Mouse (Mus musculus): ENCODE measurements at regions not wholly inside any gene's neighbourhood (a gene's known extent, or its start where the extent isn't known, plus 50 kb on each side); places are given as distances from the start of the nearest gene placed in this dataset.
"Not testable (repeated sequence)": the region's sequence is repeated elsewhere in the genome, so short reads cannot be mapped to it uniquely, and the experiment has no call there.

DNA sequence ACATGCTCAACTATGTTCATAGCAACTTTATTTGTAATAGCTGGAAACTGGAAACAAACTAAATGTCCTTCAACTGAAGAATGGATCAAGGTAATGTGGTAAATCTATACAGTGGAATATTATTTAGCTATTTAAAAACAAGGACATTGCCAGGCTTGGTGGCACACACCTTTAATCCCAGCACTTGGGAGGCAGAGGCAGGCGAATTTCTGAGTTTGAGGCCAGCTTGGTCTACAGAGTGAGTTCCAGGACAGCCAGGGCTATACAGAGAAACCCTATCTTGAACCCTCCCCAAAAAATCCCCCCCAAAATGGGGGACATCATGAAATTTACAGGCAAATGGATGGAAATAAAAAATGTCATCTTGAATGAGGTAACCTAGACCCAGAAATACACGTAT lies 213.6 kb downstream of the Gm31371 start:
- not testable (repeated sequence) for H3K36me3 ChIP-seq (ENCODE audit: insufficient read depth, low read length); H3K9ac ChIP-seq (replicated peaks; ENCODE audit: low read length); H3K4me2 ChIP-seq (ENCODE audit: low read depth, low read length); H3K4me1 ChIP-seq (ENCODE audit: insufficient read depth, low read length); H3K27ac ChIP-seq; H3K9me3 ChIP-seq (ENCODE audit: low read length); DNase-seq (ENCODE audit: low spot score); H3K4me3 ChIP-seq (ENCODE audit: low read length); H3K27me3 ChIP-seq (ENCODE audit: insufficient read depth, low read length); ATAC-seq
- 79% methylated on average over 2 of the region's 2 CpGs for WGBS

DNA sequence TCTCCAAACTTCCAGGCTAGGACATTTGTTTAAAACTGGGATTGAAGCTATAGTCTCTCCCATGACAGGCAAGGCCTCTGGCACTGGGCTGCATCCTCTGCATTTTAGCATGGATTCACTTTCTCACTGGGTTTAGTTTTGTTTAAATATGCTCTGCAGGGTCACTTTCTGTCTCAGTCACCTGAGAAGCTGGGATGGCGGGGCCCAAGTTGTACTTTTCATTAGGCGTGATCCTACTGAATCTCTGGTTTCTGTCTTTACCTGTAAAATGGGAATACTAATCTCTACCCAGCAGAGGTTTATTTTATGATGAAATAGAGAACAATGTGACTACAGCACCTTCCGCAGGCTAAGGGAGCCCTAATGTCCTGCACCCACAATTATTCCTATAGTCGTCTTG lies 216.4 kb downstream of the Gm31371 start:
- not testable (repeated sequence) for H3K4me1 ChIP-seq (ENCODE audit: insufficient read depth, low read length); H3K36me3 ChIP-seq (ENCODE audit: insufficient read depth, low read length); DNase-seq (ENCODE audit: low spot score); H3K4me3 ChIP-seq (ENCODE audit: low read length); H3K9ac ChIP-seq (replicated peaks; ENCODE audit: low read length); H3K27ac ChIP-seq; H3K9me3 ChIP-seq (ENCODE audit: low read length); H3K27me3 ChIP-seq (ENCODE audit: insufficient read depth, low read length); H3K4me2 ChIP-seq (ENCODE audit: low read depth, low read length); ATAC-seq
- WGBS: 78% methylated on average over 4 of the region's 4 CpGs

GRCm38 (mm10) chr8:20120186-20120585 lies 217.0 kb downstream of the Gm31371 start:
- H3K27me3 ChIP-seq (ENCODE audit: insufficient read depth, low read length); H3K4me2 ChIP-seq (ENCODE audit: low read depth, low read length); H3K9ac ChIP-seq (replicated peaks; ENCODE audit: low read length); ATAC-seq; H3K36me3 ChIP-seq (ENCODE audit: insufficient read depth, low read length); DNase-seq (ENCODE audit: low spot score); H3K27ac ChIP-seq; H3K9me3 ChIP-seq (ENCODE audit: low read length); H3K4me1 ChIP-seq (ENCODE audit: insufficient read depth, low read length); H3K4me3 ChIP-seq (ENCODE audit: low read length): not testable (repeated sequence)
- WGBS: 98% methylated on average over 2 of the region's 2 CpGs

- not testable (repeated sequence) for H3K36me3 ChIP-seq (ENCODE audit: insufficient read depth, low read length)
- WGBS: 94% methylated on average over 10 of the region's 11 CpGs
These were observed 218.3 kb downstream of the Gm31371 start for GRCm38 (mm10) chr8:20121391-20121909.

DNA sequence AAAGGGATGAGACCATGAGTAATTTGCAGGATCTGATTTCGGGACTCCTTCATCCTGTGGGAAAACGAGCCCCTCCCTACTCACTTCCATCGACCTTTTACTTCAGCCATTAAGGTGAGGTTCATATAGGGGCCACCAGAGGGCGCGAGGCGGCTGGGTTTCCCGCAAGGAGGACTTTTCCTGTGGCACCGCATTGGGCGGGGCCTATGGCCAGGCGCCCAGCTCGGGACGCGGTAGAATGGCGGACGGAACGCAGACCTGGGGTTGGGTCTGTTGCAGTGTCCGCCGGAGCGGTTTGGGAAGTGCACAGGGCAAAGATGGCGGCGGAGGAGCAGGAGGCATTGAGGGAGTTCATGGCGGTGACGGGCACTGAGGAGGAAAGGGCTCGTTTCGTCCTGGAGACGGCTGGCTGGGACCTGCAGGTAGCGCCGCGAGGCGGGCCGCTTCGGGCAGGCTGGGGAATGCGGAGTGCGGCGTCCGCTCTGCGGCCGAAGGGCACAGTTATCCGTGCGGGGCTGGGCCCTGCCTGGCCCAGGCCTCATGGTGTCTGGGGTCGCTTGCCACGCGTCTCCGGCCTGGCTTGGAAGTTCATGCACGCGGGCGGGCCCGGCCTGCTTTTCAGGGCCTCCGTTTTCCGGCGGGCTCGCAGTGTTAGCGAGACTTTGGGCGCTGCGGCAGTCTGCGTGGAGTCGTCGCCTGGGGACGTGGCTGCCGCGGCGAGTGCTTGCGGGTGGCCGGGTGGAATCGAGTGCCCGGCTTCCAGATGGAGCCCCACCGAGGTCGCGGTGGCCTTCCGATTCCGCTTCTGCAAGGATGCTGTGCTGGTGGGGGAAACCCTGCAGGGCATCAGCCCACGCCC lies 219.1 kb downstream of the Gm31371 start:
- Histone ChIP-seq H3K9ac (replicated peaks; ENCODE audit: low read length) (peak overlapping the region; percentile 51; the same call in 1 of the 2 replicates), H3K4me3 (ENCODE audit: low read length) (peak overlapping the region; percentile 48), H3K27ac (peak overlapping the region; percentile 78), H3K4me2 (ENCODE audit: low read depth, low read length) (peak overlapping the region; percentile 13; the same call in 1 of the 2 replicates)
- WGBS: 13% methylated on average over 53 of the region's 72 CpGs
- ATAC-seq (peak; percentile 100), DNase-seq (ENCODE audit: low spot score) (peak; percentile 98)
- peak; percentile 74 for TF ChIP-seq CTCF (IDR thresholded peaks at IDR 0.05; ENCODE audit: low read depth)
- not testable (repeated sequence) for H3K9me3 ChIP-seq (ENCODE audit: low read length); H3K36me3 ChIP-seq (ENCODE audit: insufficient read depth, low read length); H3K27me3 ChIP-seq (ENCODE audit: insufficient read depth, low read length); H3K4me1 ChIP-seq (ENCODE audit: insufficient read depth, low read length)

More at GRCm38 (mm10) chr8:20121391-20121909, 218.3 kb downstream of the Gm31371 start:
- H3K4me3 ChIP-seq (ENCODE audit: low read length); ATAC-seq; H3K4me1 ChIP-seq (ENCODE audit: insufficient read depth, low read length); H3K27ac ChIP-seq; H3K27me3 ChIP-seq (ENCODE audit: insufficient read depth, low read length); H3K9me3 ChIP-seq (ENCODE audit: low read length); H3K9ac ChIP-seq (replicated peaks; ENCODE audit: low read length); DNase-seq (ENCODE audit: low spot score); H3K4me2 ChIP-seq (ENCODE audit: low read depth, low read length): not testable (repeated sequence)

DNA sequence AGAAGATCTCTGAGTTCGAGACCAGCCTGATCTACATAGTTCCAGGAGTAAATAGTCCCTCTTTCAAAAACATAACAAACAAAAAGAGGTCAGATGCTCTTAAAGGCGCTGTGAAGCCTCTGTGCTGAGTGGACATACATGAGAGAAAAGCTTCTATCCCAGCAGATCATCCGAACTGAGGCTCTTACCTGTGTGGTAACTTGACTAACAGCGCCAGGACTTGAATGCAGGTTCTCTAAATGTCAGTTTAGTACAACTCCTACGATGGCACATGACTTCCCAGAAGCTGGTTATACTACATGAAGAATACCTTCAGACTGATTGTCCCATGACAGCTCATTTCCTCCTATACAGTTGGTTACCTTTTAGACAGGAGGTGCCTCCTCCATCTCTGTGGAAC lies 220.4 kb downstream of the Gm31371 start:
- H3K36me3 ChIP-seq (ENCODE audit: insufficient read depth, low read length); H3K4me2 ChIP-seq (ENCODE audit: low read depth, low read length); H3K4me1 ChIP-seq (ENCODE audit: insufficient read depth, low read length); H3K4me3 ChIP-seq (ENCODE audit: low read length); H3K27me3 ChIP-seq (ENCODE audit: insufficient read depth, low read length); ATAC-seq; H3K9ac ChIP-seq (replicated peaks; ENCODE audit: low read length); H3K27ac ChIP-seq; H3K9me3 ChIP-seq (ENCODE audit: low read length); DNase-seq (ENCODE audit: low spot score): not testable (repeated sequence)
- 92% methylated on average over 5 of the region's 5 CpGs for WGBS

DNA sequence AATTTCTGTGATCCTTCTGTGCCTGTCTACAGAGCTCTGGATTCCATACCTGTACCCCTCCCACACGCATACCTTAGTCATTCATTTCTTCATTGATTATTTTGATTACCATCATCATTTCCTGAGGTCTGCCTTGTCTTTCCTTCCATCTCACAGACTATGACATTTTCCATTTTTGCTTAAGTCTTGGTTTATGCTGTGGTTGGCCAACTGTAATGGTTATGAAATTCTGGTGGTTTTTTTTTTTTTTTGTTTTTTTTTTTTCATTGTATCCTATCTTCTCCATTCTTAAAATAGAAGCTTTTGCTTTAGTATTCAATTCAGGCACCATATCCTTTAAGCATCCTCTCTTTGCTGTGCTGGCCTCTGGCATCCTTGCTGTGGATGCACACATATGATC lies 227.4 kb downstream of the Gm15319 start:
- not testable (repeated sequence) for H3K9me3 ChIP-seq (ENCODE audit: low read length); DNase-seq (ENCODE audit: low spot score); H3K9ac ChIP-seq (replicated peaks; ENCODE audit: low read length); H3K27ac ChIP-seq; H3K27me3 ChIP-seq (ENCODE audit: insufficient read depth, low read length); ATAC-seq; H3K4me1 ChIP-seq (ENCODE audit: insufficient read depth, low read length); H3K4me2 ChIP-seq (ENCODE audit: low read depth, low read length); H3K4me3 ChIP-seq (ENCODE audit: low read length); H3K36me3 ChIP-seq (ENCODE audit: insufficient read depth, low read length)
- no CpG with 5 or more reads among the region's 1 CpGs for WGBS

DNA sequence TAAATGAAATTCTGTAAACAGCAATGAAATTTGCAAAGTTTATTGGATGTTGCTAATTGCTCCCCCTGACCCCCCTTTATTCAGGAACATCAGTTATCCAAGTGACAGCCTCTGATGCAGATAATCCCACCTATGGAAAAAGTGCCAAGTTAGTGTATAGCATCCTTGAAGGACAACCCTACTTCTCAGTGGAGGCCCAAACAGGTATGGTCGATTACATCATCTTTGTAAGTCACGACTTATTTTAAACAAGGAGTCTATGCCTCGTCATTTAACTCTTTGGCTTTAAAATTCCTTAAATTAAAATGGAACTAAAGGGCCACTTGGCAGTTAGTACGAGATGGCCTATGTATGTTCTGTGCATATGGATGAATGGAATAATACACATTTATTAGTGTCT lies 217.6 kb downstream of the Gm15319 start:
- H3K4me3 ChIP-seq (ENCODE audit: low read length); H3K9me3 ChIP-seq (ENCODE audit: low read length); ATAC-seq; H3K4me1 ChIP-seq (ENCODE audit: insufficient read depth, low read length); H3K27me3 ChIP-seq (ENCODE audit: insufficient read depth, low read length); DNase-seq (ENCODE audit: low spot score); H3K27ac ChIP-seq; H3K9ac ChIP-seq (replicated peaks; ENCODE audit: low read length); H3K36me3 ChIP-seq (ENCODE audit: insufficient read depth, low read length); H3K4me2 ChIP-seq (ENCODE audit: low read depth, low read length): not testable (repeated sequence)
- 87% methylated on average over 4 of the region's 4 CpGs for WGBS

DNA sequence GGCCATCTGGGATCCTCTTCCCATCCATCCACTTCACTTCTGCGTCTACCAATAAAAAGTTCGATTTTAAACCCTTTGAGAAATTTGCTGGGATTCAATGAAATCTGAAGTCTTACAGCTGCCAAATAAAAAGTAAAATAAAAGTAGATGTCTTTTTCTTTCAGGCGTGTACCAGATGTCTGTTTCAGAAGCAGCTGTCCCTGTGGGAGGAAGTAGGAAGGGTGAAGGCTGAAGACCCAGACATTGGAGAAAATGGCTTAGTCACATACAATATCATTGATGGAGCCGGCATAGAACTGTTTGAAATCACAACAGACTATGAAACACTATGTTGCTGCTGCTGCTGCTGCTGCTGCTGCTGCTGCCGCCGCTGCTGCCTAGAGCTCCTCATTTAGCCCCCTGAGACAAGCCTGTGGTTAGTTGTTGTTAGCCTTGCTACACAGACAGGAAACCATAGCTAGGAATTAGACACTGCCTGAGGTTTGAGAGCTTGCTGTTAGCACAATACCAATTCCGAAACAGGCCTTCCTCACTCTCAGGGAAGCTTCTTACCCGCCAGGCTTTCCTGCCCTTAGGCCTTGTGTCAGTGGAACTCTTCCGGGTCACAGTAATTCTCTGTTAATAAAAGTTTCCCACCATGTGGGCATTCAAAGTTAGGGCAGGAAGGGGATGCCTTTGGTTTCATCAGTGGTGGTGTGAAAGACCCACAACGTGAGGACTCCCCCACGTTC lies 211.5 kb downstream of the Gm15319 start:
- H3K27ac ChIP-seq; H3K9me3 ChIP-seq (ENCODE audit: low read length); ATAC-seq; DNase-seq (ENCODE audit: low spot score); H3K36me3 ChIP-seq (ENCODE audit: insufficient read depth, low read length); H3K4me1 ChIP-seq (ENCODE audit: insufficient read depth, low read length); H3K9ac ChIP-seq (replicated peaks; ENCODE audit: low read length); H3K27me3 ChIP-seq (ENCODE audit: insufficient read depth, low read length); H3K4me2 ChIP-seq (ENCODE audit: low read depth, low read length); H3K4me3 ChIP-seq (ENCODE audit: low read length): not testable (repeated sequence)
- WGBS: 84% methylated on average over 6 of the region's 11 CpGs
